Mouse (Mus musculus) forebrain, embryonic 12.5 days (tissue): Measurements from ENCODE around the gene Uvrag. TPM values are rescaled to one million over a fixed set of nuclear protein-coding genes. Genes with fewer than 3 reads are reported as not detected.

Experiments
- ATAC-seq: fragments of 200-750 bp; cut with Nextera tagmentation; 2 replicates; pipeline ENCODE4 v1.8.0; 2017; ENCODE audit warnings: moderate TSS enrichment; ENCODE audit not compliant: low FRiP score
- H3K27ac ChIP-seq: fragments of 300-500 bp; sonication (generic); 2 replicates; pipeline ENCODE4 v1.5.1; 2016; ENCODE audit warnings: mild to moderate bottlenecking
- H3K27me3 ChIP-seq: fragments of 300-500 bp; sonication (generic); 2 replicates; pipeline ENCODE4 v1.6.1; 2016; ENCODE audit warnings: mild to moderate bottlenecking
- H3K36me3 ChIP-seq: fragments of 300-500 bp; sonication (generic); replicated peaks from 2 replicates; pipeline ENCODE4 v1.6.1; 2016; ENCODE audit warnings: mild to moderate bottlenecking
- H3K4me1 ChIP-seq: fragments of 300-500 bp; sonication (generic); 2 replicates; pipeline ENCODE4 v1.6.1; 2016
- H3K4me2 ChIP-seq: fragments of 300-500 bp; sonication (generic); 2 replicates; pipeline ENCODE4 v1.6.1; 2016; ENCODE audit warnings: mild to moderate bottlenecking, moderate library complexity
- H3K4me3 ChIP-seq: fragments of 300-500 bp; sonication (generic); replicated peaks from 2 replicates; pipeline ENCODE4 v1.5.1; 2016; ENCODE audit warnings: mild to moderate bottlenecking
- H3K9ac ChIP-seq: fragments of 300-500 bp; sonication (generic); 2 replicates; pipeline ENCODE4 v1.6.1; 2016; ENCODE audit warnings: mild to moderate bottlenecking
- H3K9me3 ChIP-seq: fragments of 300-500 bp; sonication (generic); 2 replicates; pipeline ENCODE4 v1.6.1; 2016
- WGBS: fragments of 180-500 bp; shearing (Covaris S2); methylation state at CpG from one replicate; pipeline ENCODE4 v1.1.7; 2016; 5-methylcytosine and 5-hydroxymethylcytosine counted together
- polyA plus RNA-seq: library from polyadenylated mRNA; unstranded; fragments of >200 nt; fragmentation: Nextera tagmentation; extraction: Ambion mirVana; gene quantifications from 2 replicates; pipeline ENCODE4 v1.2.1, GENCODE M21; 2016

The Uvrag gene
- polyA plus RNA-seq, 1 experiment from 2014 or later = 16.1 TPM

GRCm38 (mm10) chr7:99175666-99176065 lies 34.7 kb upstream of the Uvrag start:
- H3K4me1 ChIP-seq = no peaks in the 10 kb centered on the region

GRCm38 (mm10) chr7:99175118-99175517 lies 34.2 kb upstream of the Uvrag start:
- Histone ChIP-seq H3K27me3 (no peaks in the 10 kb centered on the region), H3K9me3 (no peaks in the 10 kb centered on the region), H3K4me3 (no peak overlapping the region), H3K36me3 (no peaks in the 10 kb centered on the region), H3K27ac (no peak overlapping the region), H3K4me2 (no peak overlapping the region), H3K4me1 (no peaks in the 10 kb centered on the region), H3K9ac (no peak overlapping the region)
- no peak for ATAC-seq
- 86% methylated on average over 11 of the region's 11 CpGs for WGBS

More at GRCm38 (mm10) chr7:99175666-99176065, 34.7 kb upstream of the Uvrag start:
- H3K4me2 ChIP-seq = no peak overlapping the region
- no peak for ATAC-seq
- 0 out of 2 replicates have a peak, but pooled peaks cover 1% of the 10 kb centered on the region for H3K27me3 ChIP-seq
- 93% methylated on average over 9 of the region's 9 CpGs for WGBS
- no peaks in the 10 kb centered on the region for H3K9me3 ChIP-seq
- no peak overlapping the region for H3K4me3 ChIP-seq
- H3K27ac ChIP-seq = no peak overlapping the region
- H3K9ac ChIP-seq = no peak overlapping the region
- H3K36me3 ChIP-seq = no peaks in the 10 kb centered on the region

GRCm38 (mm10) chr7:99174006-99174405 lies 33.1 kb upstream of the Uvrag start:
- no peak overlapping the region for H3K4me3 ChIP-seq
- 88% methylated on average over 4 of the region's 4 CpGs for WGBS
- H3K9me3 ChIP-seq = no peaks in the 10 kb centered on the region
- no peak for ATAC-seq
- no peak overlapping the region for H3K9ac ChIP-seq
- H3K36me3 ChIP-seq = no peaks in the 10 kb centered on the region
- H3K4me1 ChIP-seq = no peaks in the 10 kb centered on the region
- no peak overlapping the region for H3K4me2 ChIP-seq
- no peaks in the 10 kb centered on the region for H3K27me3 ChIP-seq
- H3K27ac ChIP-seq = no peak overlapping the region

- ATAC-seq = no peak
- no peak overlapping the region for H3K27ac ChIP-seq
- H3K27me3 ChIP-seq = no peaks in the 10 kb centered on the region
- no peak overlapping the region for H3K4me3 ChIP-seq
- no peak overlapping the region for H3K9ac ChIP-seq
- H3K36me3 ChIP-seq = no peaks in the 10 kb centered on the region
- WGBS = 88% methylated on average over 6 of the region's 6 CpGs
- no peaks in the 10 kb centered on the region for H3K4me1 ChIP-seq
- H3K4me2 ChIP-seq = no peak overlapping the region
- H3K9me3 ChIP-seq = no peaks in the 10 kb centered on the region
Measured at GRCm38 (mm10) chr7:99172898-99173297, 32.0 kb upstream of the Uvrag start.

DNA sequence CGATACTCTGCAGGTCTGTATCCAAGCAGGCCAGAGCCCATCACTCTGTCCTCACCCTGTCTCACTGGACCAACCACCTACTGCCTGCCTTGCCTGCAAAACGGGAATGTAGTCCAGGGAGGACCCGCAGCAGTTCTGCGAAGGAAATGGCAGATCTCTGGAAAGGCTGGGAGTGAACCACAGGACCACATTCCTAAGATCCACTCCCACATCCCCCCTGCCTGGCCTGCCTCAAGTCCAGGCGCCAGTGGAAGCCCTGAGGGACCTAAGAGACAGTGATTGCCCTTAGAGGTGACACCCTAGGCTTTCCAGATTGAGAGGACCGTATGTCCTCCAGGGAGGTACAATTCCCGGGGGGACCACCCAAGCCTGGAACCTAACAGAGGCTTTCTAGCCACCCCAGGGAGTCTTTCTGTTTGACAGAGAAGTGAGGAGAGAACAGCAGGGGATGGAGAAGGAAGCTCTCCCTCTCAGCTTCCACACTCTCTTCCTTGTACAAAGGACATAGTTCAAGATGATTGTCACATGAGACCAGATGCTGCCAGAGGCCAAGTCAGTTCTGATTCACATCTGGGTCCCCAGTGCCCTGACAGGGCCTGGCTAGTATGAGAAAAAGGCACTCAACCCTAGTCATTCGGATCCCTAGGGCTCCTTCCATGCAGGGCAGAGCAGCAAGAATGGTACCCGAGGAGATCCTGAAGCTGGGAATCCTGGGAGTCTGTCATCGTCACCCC lies 31.0 kb upstream of the Uvrag start:
- no peak overlapping the region for H3K4me2 ChIP-seq
- H3K9ac ChIP-seq = no peak overlapping the region
- ATAC-seq = no peak
- no peak overlapping the region for H3K4me3 ChIP-seq
- H3K4me1 ChIP-seq = no peaks in the 10 kb centered on the region
- no peaks in the 10 kb centered on the region for H3K9me3 ChIP-seq
- WGBS = 70% methylated on average over 10 of the region's 10 CpGs
- H3K36me3 ChIP-seq = no peaks in the 10 kb centered on the region
- no peaks in the 10 kb centered on the region for H3K27me3 ChIP-seq
- no peak overlapping the region for H3K27ac ChIP-seq

DNA sequence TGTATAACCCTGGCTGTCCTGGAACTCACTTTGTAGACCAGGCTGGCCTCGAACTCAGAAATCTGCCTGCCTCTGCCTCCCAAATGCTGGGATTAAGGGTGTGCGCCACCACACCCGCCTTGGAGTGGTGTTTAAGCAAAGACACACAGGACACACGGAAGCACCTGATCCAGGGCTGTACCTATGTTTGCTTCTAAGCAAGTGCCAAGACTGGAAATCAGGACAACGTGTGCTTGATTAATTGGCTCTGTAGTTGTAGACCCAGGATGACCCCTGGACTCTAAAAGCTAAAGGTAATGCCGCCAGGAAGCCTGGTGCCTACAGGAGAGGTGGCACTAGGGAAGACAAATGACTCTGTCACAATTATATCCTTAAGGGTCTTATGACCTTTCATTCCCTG lies 29.6 kb upstream of the Uvrag start:
- no peak overlapping the region for H3K4me3 ChIP-seq
- WGBS = 91% methylated on average over 6 of the region's 6 CpGs
- no peak for ATAC-seq
- no peaks in the 10 kb centered on the region for H3K9me3 ChIP-seq
- H3K27ac ChIP-seq = no peak overlapping the region
- no peaks in the 10 kb centered on the region for H3K36me3 ChIP-seq
- no peaks in the 10 kb centered on the region for H3K27me3 ChIP-seq
- no peak overlapping the region for H3K4me2 ChIP-seq
- no peaks in the 10 kb centered on the region for H3K4me1 ChIP-seq
- H3K9ac ChIP-seq = no peak overlapping the region

DNA sequence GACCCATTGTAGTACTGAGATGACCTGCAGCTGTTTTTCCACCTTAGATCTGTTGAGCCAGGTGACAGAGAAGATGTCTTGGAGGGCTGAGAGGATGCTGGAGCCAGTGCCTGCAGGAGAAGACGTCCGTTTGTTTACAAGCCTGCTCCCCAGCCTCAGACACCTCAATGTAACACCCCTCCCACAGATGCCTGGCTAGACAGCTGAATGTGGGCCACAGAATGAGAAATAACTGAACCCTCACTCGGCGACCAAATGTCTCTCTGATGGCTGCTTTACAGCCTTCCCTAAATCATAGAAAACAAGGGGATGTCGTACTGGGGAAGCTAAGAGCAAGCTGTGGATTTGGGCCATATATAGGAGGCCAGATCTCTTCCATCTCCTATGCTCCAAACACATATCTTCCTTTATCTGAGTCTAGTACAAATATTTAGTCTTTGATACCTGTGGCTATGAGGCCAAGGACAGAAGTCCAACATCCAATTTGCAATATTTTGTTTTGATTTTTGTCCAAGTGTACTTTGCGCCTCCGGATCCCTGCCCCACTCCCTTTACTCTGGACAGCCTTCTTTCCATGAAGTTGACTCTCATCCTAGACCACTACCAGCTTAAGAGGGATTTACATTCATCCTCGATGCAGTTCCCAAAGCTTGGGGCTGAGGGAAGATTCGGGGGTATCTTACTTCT lies 28.9 kb upstream of the Uvrag start:
- H3K9me3 ChIP-seq = no peaks in the 10 kb centered on the region
- 91% methylated on average over 9 of the region's 9 CpGs for WGBS
- H3K36me3 ChIP-seq = no peaks in the 10 kb centered on the region
- H3K9ac ChIP-seq = no peak overlapping the region
- ATAC-seq = no peak
- no peaks in the 10 kb centered on the region for H3K4me1 ChIP-seq
- no peak overlapping the region for H3K4me3 ChIP-seq
- no peaks in the 10 kb centered on the region for H3K27me3 ChIP-seq
- H3K4me2 ChIP-seq = no peak overlapping the region
- H3K27ac ChIP-seq = no peak overlapping the region

DNA sequence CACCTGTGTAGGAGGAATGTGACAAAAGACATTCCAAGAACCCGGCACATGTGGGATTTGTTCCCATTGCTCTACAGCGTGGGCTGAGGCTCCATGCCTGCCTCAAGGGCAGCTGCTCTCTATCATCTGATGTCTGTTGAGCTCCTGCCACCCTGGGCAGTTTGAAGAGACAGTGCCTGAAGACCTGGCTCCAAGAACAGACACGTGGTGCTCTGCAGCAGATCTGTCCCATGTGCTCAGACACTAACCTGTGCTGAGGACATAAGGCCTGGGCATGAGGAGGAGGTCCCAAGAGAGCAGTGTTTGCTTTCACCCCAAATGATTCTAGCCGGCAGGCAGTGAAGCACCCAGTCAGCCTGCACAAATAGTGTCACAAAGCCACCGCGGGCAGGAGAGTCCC lies 27.8 kb upstream of the Uvrag start:
- H3K27ac ChIP-seq = no peak overlapping the region
- H3K36me3 ChIP-seq = no peaks in the 10 kb centered on the region
- no peak overlapping the region for H3K9ac ChIP-seq
- no peak for ATAC-seq
- H3K4me1 ChIP-seq = no peaks in the 10 kb centered on the region
- no peaks in the 10 kb centered on the region for H3K27me3 ChIP-seq
- H3K9me3 ChIP-seq = no peaks in the 10 kb centered on the region
- H3K4me3 ChIP-seq = no peak overlapping the region
- no peak overlapping the region for H3K4me2 ChIP-seq
- 88% methylated on average over 6 of the region's 6 CpGs for WGBS

DNA sequence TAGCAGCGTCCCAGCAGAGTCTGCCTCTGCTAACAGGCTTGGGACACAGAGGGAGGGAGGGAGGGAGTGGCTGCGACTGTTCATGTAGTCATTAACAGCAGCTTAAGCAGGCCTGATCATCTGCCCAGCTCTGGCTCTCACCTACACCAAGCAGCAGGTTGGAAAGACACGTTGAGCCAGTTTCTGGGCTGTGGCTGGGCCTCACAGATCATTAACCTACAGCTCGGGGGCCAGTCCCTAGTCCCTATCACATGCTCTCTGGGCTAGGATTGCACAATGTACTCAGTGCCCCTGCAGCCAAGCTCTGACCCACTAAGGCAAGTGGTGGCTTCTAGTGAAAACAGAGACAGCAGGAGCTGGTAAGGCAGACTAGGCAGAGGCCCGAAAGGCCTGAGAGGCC lies 27.0 kb upstream of the Uvrag start:
- Histone ChIP-seq H3K36me3 (no peaks in the 10 kb centered on the region), H3K4me1 (no peaks in the 10 kb centered on the region), H3K9ac (no peak overlapping the region), H3K27me3 (no peaks in the 10 kb centered on the region), H3K4me3 (no peak overlapping the region), H3K9me3 (no peaks in the 10 kb centered on the region), H3K4me2 (no peak overlapping the region), H3K27ac (no peak overlapping the region)
- no peak for ATAC-seq
- WGBS = 57% methylated on average over 5 of the region's 5 CpGs

DNA sequence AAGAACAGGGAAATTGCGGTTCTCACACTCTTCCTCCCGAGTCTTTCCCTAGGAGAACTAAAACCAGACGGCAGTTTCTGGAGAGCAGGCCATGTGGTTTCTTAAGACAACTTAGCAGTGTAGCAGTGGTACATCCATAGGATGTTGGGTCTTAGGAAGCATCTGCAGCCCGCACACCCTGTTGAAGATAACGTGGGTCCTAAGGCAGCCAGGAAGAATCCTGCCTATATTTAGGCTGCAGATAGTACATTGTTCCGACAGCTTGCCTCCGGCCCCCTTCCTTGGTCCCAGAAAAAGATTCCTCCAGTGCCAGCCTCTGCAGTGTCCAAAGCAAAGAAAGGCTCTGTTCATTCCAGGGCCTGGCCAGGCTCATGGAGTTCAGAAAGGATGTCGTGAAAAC lies 25.2 kb upstream of the Uvrag start:
- Histone ChIP-seq H3K9me3 (no peaks in the 10 kb centered on the region), H3K9ac (no peak overlapping the region), H3K4me2 (no peak overlapping the region), H3K27me3 (no peaks in the 10 kb centered on the region), H3K36me3 (no peaks in the 10 kb centered on the region), H3K27ac (no peak overlapping the region), H3K4me1 (0 out of 2 replicates have a peak, but pooled peaks cover 3% of the 10 kb centered on the region), H3K4me3 (no peak overlapping the region)
- no peak for ATAC-seq
- 94% methylated on average over 8 of the region's 8 CpGs for WGBS

GRCm38 (mm10) chr7:99164873-99165410 lies 24.0 kb upstream of the Uvrag start:
- no peaks in the 10 kb centered on the region for H3K27me3 ChIP-seq
- 0 out of 2 replicates have a peak, but pooled peaks cover 3% of the 10 kb centered on the region for H3K4me1 ChIP-seq
- no peak overlapping the region for H3K27ac ChIP-seq
- no peak for ATAC-seq
- no peak overlapping the region for H3K9ac ChIP-seq
- H3K4me3 ChIP-seq = no peak overlapping the region
- no peaks in the 10 kb centered on the region for H3K36me3 ChIP-seq
- H3K4me2 ChIP-seq = no peak overlapping the region
- H3K9me3 ChIP-seq = no peaks in the 10 kb centered on the region
- 87% methylated on average over 7 of the region's 7 CpGs for WGBS

DNA sequence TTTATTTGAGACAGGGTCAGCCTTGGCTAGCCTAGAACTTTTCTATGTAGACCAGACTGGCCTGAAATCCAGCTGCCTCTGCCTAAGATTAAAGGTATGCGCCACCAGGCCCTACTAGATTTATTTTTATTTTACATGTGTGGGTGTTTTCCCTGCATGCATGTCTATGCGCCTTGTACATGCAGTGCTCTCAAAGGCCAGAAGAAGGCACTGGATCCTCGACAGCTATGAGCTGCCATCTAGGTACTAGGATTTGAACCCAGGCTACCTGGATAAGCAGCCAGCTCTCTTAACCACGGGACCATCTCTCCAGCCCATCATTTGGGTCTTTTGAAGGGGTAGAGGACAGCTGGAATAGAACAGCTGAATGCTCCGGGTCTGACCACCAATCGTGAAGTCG lies 21.5 kb upstream of the Uvrag start:
- Histone ChIP-seq H3K27ac (no peak overlapping the region), H3K27me3 (no peaks in the 10 kb centered on the region), H3K9me3 (no peaks in the 10 kb centered on the region), H3K4me3 (no peak overlapping the region), H3K36me3 (no peaks in the 10 kb centered on the region), H3K9ac (no peak overlapping the region), H3K4me2 (no peak overlapping the region), H3K4me1 (0 out of 2 replicates have a peak, but pooled peaks cover 3% of the 10 kb centered on the region)
- no peak for ATAC-seq
- 91% methylated on average over 7 of the region's 7 CpGs for WGBS
